ENCODE assay signal across 8 mouse cellular contexts in genomic region chr5:104048139-104048538, GRCm38 (mm10). TPM values are rescaled to one million over a fixed set of nuclear protein-coding genes. Genes with fewer than 3 reads are reported as not detected.
DNase-seq lines count a peak whose midpoint lies in the region; ATAC-seq lines count a peak whose summit lies in the region.

No protein-coding gene starts in this region.

- no peaks in the 10 kb centered on the region for H3K9me3 ChIP-seq in heart, embryonic 15.5 days (replicated peaks)
- H3K9me3 ChIP-seq in hindbrain, embryonic 14.5 days (ENCODE audit: control insufficient read depth, low read length) = no peaks in the 10 kb centered on the region
- H3K9me3 ChIP-seq in midbrain, embryonic 16.5 days (replicated peaks; ENCODE audit: control insufficient read depth, low read length, poor library complexity, severe bottlenecking) = no peaks in the 10 kb centered on the region; the same call in 1 of the 2 replicates

- H3K9ac ChIP-seq in heart, embryonic 15.5 days = 0 out of 2 replicates have a peak overlapping the region, but pooled peaks have one; percentile 92
- peak overlapping the region; percentile 90; the same call in 1 of the 2 replicates for H3K9ac ChIP-seq in hindbrain, embryonic 14.5 days
- H3K9ac ChIP-seq in midbrain, embryonic 16.5 days (ENCODE audit: low read depth, low read length) = 0 out of 2 replicates have a peak overlapping the region, but pooled peaks have one; percentile 89

- DNase-seq in heart, postnatal 4 days = no peak
- peak; percentile 12 for DNase-seq in brain, adult 2 months (ENCODE audit: low read depth, low spot score)
- DNase-seq in hindbrain, embryonic 14.5 days (ENCODE audit: low spot score) = no peak
- no peak for DNase-seq in left cerebral cortex, postnatal 25 days (ENCODE audit: low spot score in 2 of 2)
- no peak for DNase-seq in adrenal gland, adult 8-10 months
- DNase-seq in B cell, adult 2 months = no peak

- intact Hi-C loops in left cerebral cortex, postnatal 25 days (cut with DNase I) = loop anchor here (5.0 kb wide), 1 partner anchor 136 kb away; the partner anchor contains the start of gene Klhl8

- H3K36me3 ChIP-seq in heart, embryonic 15.5 days = peaks cover 16% of the 10 kb centered on the region; the same call in 1 of the 2 replicates
- H3K36me3 ChIP-seq in hindbrain, embryonic 14.5 days (replicated peaks; ENCODE audit: control insufficient read depth, insufficient read depth) = peaks cover 22% of the 10 kb centered on the region
- H3K36me3 ChIP-seq in midbrain, embryonic 16.5 days (ENCODE audit: control insufficient read depth, insufficient read depth, low read length) = peaks cover 17% of the 10 kb centered on the region

- 43% methylated on average over 4 of the region's 4 CpGs for WGBS in heart, embryonic 15.5 days
- WGBS in hindbrain, embryonic 14.5 days = 60% methylated on average over 4 of the region's 4 CpGs
- 58% methylated on average over 4 of the region's 4 CpGs for WGBS in midbrain, embryonic 16.5 days

- ATAC-seq in heart, embryonic 15.5 days (replicated peaks; ENCODE audit: insufficient number of reproducible peaks, insufficient read depth, low FRiP score, low read depth) = no peak
- no peak for ATAC-seq in hindbrain, embryonic 14.5 days (ENCODE audit: low FRiP score)
- no peak for ATAC-seq in midbrain, embryonic 16.5 days

- H3K4me2 ChIP-seq in heart, embryonic 15.5 days = peak overlapping the region; percentile 76
- peak overlapping the region; percentile 55 for H3K4me2 ChIP-seq in hindbrain, embryonic 14.5 days (replicated peaks)
- peak overlapping the region; percentile 65 for H3K4me2 ChIP-seq in midbrain, embryonic 16.5 days (ENCODE audit: low read length)

- peak overlapping the region; percentile 84 for H3K4me3 ChIP-seq in heart, embryonic 15.5 days
- peak overlapping the region; percentile 86; the same call in 1 of the 2 replicates for H3K4me3 ChIP-seq in hindbrain, embryonic 14.5 days (replicated peaks; ENCODE audit: low read length)
- H3K4me3 ChIP-seq in midbrain, embryonic 16.5 days (ENCODE audit: low read depth, low read length) = peak overlapping the region; percentile 82

- H3K27me3 ChIP-seq in heart, embryonic 15.5 days = no peaks in the 10 kb centered on the region
- no peaks in the 10 kb centered on the region for H3K27me3 ChIP-seq in hindbrain, embryonic 14.5 days (ENCODE audit: control insufficient read depth, insufficient read depth, low read length)
- no peaks in the 10 kb centered on the region for H3K27me3 ChIP-seq in midbrain, embryonic 16.5 days (ENCODE audit: control insufficient read depth, insufficient read depth, low read depth, low read length)

- H3K27ac ChIP-seq in heart, embryonic 15.5 days = peak overlapping the region; percentile 88; the same call in 1 of the 2 replicates
- no peak overlapping the region for H3K27ac ChIP-seq in hindbrain, embryonic 14.5 days
- H3K27ac ChIP-seq in midbrain, embryonic 16.5 days (ENCODE audit: low read length) = no peak overlapping the region

- H3K4me1 ChIP-seq in heart, embryonic 15.5 days (replicated peaks) = peaks cover 23% of the 10 kb centered on the region
- H3K4me1 ChIP-seq in hindbrain, embryonic 14.5 days (replicated peaks; ENCODE audit: control insufficient read depth, insufficient read depth, low read length) = peaks cover 17% of the 10 kb centered on the region
- H3K4me1 ChIP-seq in midbrain, embryonic 16.5 days (ENCODE audit: control insufficient read depth, insufficient read depth, low read length) = peaks cover 14% of the 10 kb centered on the region

RNA-seq across cellular contexts. Expression of gene Nudt9, which starts 2.0 kb away (rescaled TPM):
- 49.9 and 50.2 TPM in 2 replicates for polyA plus RNA-seq in heart, embryonic 15.5 days (2015; fragmentation: Nextera tagmentation; extraction: Ambion mirVana)
- 10 to 100 TPM; 43.1 to 44.1 TPM for total RNA-seq in heart, postnatal 4 days (2021)
- 63.8 and 67.2 TPM in 2 replicates for polyA plus RNA-seq in hindbrain, embryonic 14.5 days (2014; fragmentation: Nextera tagmentation; extraction: Ambion mirVana)
- polyA plus RNA-seq in midbrain, embryonic 16.5 days (2015; fragmentation: Nextera tagmentation; extraction: Ambion mirVana) = 59.3 and 60.6 TPM in 2 replicates
- total RNA-seq in left cerebral cortex, postnatal 25 days (2021) = 10 to 100 TPM; 59.4 to 59.9 TPM
- total RNA-seq in adrenal gland, adult 8-10 months (2022) = 10 to 100 TPM; 50.5 to 60.0 (median 58.2) TPM

RNA-seq across cellular contexts. Expression of gene Hsd17b11, which starts 26.4 kb away (rescaled TPM):
- polyA plus RNA-seq in heart, embryonic 15.5 days (2015; fragmentation: Nextera tagmentation; extraction: Ambion mirVana) = 3.5 and 4.1 TPM in 2 replicates
- total RNA-seq in heart, postnatal 4 days (2021) = 10 to 100 TPM; 24.0 to 26.4 TPM
- 3.3 and 3.5 TPM in 2 replicates for polyA plus RNA-seq in hindbrain, embryonic 14.5 days (2014; fragmentation: Nextera tagmentation; extraction: Ambion mirVana)
- 1.9 and 2.6 TPM in 2 replicates for polyA plus RNA-seq in midbrain, embryonic 16.5 days (2015; fragmentation: Nextera tagmentation; extraction: Ambion mirVana)
- 10 to 100 TPM; 38.2 to 39.8 TPM for total RNA-seq in left cerebral cortex, postnatal 25 days (2021)
- total RNA-seq in adrenal gland, adult 8-10 months (2022) = 10 to 100 TPM; 77.7 to 87.8 (median 80.6) TPM

RNA-seq across cellular contexts. Expression of gene Gm17660, which starts 29.3 kb away (rescaled TPM):
- 0.35 TPM in 1 of 2 replicates, not detected in the other for polyA plus RNA-seq in heart, embryonic 15.5 days (2015; fragmentation: Nextera tagmentation; extraction: Ambion mirVana)
- not detected for total RNA-seq in heart, postnatal 4 days (2021)
- polyA plus RNA-seq in hindbrain, embryonic 14.5 days (2014; fragmentation: Nextera tagmentation; extraction: Ambion mirVana) = not detected in 2 replicates
- 0.80 TPM in 1 of 2 replicates, not detected in the other for polyA plus RNA-seq in midbrain, embryonic 16.5 days (2015; fragmentation: Nextera tagmentation; extraction: Ambion mirVana)
- not detected for total RNA-seq in left cerebral cortex, postnatal 25 days (2021)
- total RNA-seq in adrenal gland, adult 8-10 months (2022) = not detected
